Mouse (Mus musculus) neural tube, embryonic 11.5 days (tissue): ENCODE results near the gene Kank1. TPM values are rescaled to one million over a fixed set of nuclear protein-coding genes. Genes with fewer than 3 reads are reported as not detected.
A peak's percentile ranks its signal among the peaks of the same experiment; 100 is the strongest.

Experiments
- ATAC-seq: fragments of 200-750 bp; cut with Nextera tagmentation; 2 replicates; pipeline ENCODE4 v1.8.0; 2017; ENCODE audit warnings: moderate number of reproducible peaks, mild to moderate bottlenecking, moderate TSS enrichment, moderate library complexity; ENCODE audit not compliant: insufficient read depth, low FRiP score, low TSS enrichment
- DNase-seq: peaks from one replicate; pipeline ENCODE4 v3.0.0-alpha.2; 2015; ENCODE audit warnings: low spot score
- H3K27ac ChIP-seq: fragments of 300-500 bp; sonication (generic); 2 replicates; pipeline ENCODE4 v1.5.1; 2014; ENCODE audit warnings: low read depth, mild to moderate bottlenecking, low read length
- H3K27me3 ChIP-seq: fragments of 300-500 bp; sonication (generic); 2 replicates; pipeline ENCODE4 v1.6.1; 2014; ENCODE audit warnings: mild to moderate bottlenecking, low read length, mixed read lengths; ENCODE audit not compliant: control insufficient read depth, insufficient read depth
- H3K36me3 ChIP-seq: fragments of 300-500 bp; sonication (generic); 2 replicates; pipeline ENCODE4 v1.6.1; 2014; ENCODE audit warnings: mild to moderate bottlenecking, low read length, moderate library complexity, mixed read lengths; ENCODE audit not compliant: control insufficient read depth, insufficient read depth
- H3K4me1 ChIP-seq: fragments of 300-500 bp; sonication (generic); 2 replicates; pipeline ENCODE4 v1.6.1; 2014; ENCODE audit warnings: low read length, mixed read lengths; ENCODE audit not compliant: control insufficient read depth, insufficient read depth
- H3K4me2 ChIP-seq: fragments of 300-500 bp; sonication (generic); 2 replicates; pipeline ENCODE4 v1.6.1; 2014; ENCODE audit warnings: low read depth, mild to moderate bottlenecking, moderate library complexity
- H3K4me3 ChIP-seq: fragments of 300-500 bp; sonication (generic); 2 replicates; pipeline ENCODE4 v1.5.1; 2014; ENCODE audit warnings: low read depth, low read length
- H3K9ac ChIP-seq: fragments of 300-500 bp; sonication (generic); 2 replicates; pipeline ENCODE4 v1.6.1; 2014; ENCODE audit warnings: mild to moderate bottlenecking, low read length
- H3K9me3 ChIP-seq: fragments of 300-500 bp; sonication (generic); 2 replicates; pipeline ENCODE4 v1.6.1; 2016; ENCODE audit warnings: low read length; ENCODE audit not compliant: control insufficient read depth
- WGBS: fragments of 180-500 bp; shearing (Covaris S2); extraction: QIAGEN DNeasy Blood & Tissue Kit; methylation state at CpG from one replicate; pipeline ENCODE4 v1.1.7; 2014; 5-methylcytosine and 5-hydroxymethylcytosine counted together
- polyA plus RNA-seq: library from polyadenylated mRNA; unstranded; fragments of >200 nt; fragmentation: Nextera tagmentation; extraction: Ambion mirVana; gene quantifications from 2 replicates; pipeline ENCODE4 v1.2.1, GENCODE M21; 2014

The Kank1 gene
- polyA plus RNA-seq = 14.7 and 15.3 TPM in 2 replicates

DNA sequence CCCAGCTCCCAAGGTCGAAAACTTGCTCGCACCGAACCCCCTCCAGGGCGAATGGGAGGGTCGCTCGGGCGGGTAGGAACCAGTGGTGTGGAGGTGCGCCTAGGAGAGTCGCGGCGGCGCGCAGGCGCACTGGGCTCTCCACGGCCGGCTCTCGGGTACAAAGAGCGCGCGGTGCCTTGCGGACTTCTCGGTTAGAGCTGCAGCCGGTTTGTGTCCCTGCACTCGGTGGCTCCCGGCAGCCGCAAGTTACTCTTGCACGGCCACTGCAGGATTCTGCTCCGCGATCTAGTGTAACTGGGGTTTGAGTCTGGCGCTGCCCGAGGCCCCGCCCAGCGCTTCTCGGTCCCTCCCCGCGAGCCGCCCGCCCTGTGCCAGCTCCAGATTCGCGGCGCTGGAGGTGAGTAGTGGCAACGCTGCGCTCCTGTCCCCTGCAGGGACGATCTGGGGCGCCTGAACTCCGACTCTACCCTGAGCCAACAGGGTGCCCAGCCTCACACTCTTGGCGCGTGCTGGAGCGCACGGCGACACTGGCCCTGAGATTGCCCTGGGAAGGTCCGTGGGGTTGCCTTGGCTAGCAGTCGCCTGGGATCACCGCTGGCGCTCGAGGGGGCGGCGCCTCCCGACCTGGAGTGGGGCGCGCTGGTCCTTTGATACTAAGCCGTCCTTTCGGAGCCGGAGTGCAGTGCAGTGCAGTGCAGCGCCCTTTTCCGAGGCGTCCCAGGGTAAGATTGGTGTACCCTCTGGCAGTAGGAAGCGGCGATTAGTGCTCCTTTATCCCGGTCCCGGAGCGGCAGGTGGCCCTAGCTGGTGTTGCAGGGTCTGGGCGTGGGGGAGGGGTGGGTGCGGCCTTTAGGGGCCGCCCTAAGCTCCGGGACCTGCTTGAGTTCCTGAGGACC lies at the start of gene Kank1:
Gene Kank1 (plus strand): TSS at position 380 of the 896 bp plus-strand sequence.
- ATAC-seq = peak; percentile 89
- H3K9me3 ChIP-seq = no peaks in the 10 kb centered on the region
- peak; percentile 86 for DNase-seq
- H3K9ac ChIP-seq = peak within 1 kb of the TSS; percentile 64
- H3K27ac ChIP-seq = peak within 1 kb of the TSS; percentile 70
- H3K36me3 ChIP-seq = no peaks in the 10 kb centered on the region
- H3K4me2 ChIP-seq = peak within 1 kb of the TSS; percentile 91
- H3K4me3 ChIP-seq = peak within 1 kb of the TSS; percentile 62
- no peaks in the 10 kb centered on the region for H3K27me3 ChIP-seq
- no peaks in the 10 kb centered on the region for H3K4me1 ChIP-seq
- under 1% methylated on average over 76 of the region's 76 CpGs for WGBS

DNA sequence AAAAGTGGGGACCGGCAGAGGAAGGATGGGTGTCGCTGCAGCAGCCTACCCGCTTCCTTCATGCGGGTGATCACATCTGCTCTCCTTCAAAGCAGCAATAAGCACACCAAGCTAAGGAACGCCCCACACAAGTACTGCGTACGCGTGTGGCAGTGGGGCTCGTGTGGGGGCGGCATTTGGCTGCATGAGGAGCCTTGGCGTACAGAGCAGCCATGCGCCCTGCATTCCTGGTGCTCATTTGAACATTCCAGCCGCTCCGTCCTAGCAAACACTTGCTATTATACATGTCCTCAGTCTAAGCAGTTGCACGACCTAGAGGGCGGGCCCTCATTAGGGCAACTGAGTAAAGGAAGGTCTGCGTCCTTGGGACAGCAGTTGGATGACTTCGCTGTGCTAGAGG lies 49.1 kb upstream of the Kank1 start:
- ATAC-seq (no peak), DNase-seq (no peak)
- Histone ChIP-seq H3K9ac (no peak overlapping the region), H3K27ac (no peak overlapping the region), H3K4me3 (no peak overlapping the region), H3K9me3 (no peaks in the 10 kb centered on the region), H3K27me3 (no peaks in the 10 kb centered on the region), H3K4me2 (no peak overlapping the region), H3K36me3 (no peaks in the 10 kb centered on the region), H3K4me1 (no peaks in the 10 kb centered on the region)
- WGBS = 73% methylated on average over 18 of the region's 18 CpGs

DNA sequence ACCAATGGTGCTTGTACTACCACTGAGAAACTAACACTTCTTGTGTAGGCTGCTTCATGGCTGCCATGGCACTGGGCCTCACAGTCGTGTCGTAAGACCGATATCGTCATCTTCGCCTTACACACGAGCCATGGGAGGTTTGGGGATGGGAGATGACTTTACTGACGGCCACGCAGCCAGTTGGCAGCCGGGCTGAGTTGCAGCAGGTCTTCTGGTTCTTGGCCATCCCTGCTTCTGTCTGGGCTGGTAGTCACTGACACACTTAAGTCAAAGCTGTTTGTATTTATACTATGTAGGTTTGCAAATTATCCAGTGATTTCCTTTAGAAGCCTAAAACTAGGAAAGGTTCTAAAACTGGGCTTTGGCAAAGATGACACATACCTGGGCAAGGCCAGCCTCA lies 43.0 kb upstream of the Kank1 start:
- Histone ChIP-seq H3K4me3 (no peak overlapping the region), H3K4me2 (no peak overlapping the region), H3K9ac (no peak overlapping the region), H3K27me3 (no peaks in the 10 kb centered on the region), H3K4me1 (no peaks in the 10 kb centered on the region), H3K36me3 (no peaks in the 10 kb centered on the region), H3K27ac (no peak overlapping the region), H3K9me3 (no peaks in the 10 kb centered on the region)
- ATAC-seq (no peak), DNase-seq (no peak)
- WGBS = 90% methylated on average over 9 of the region's 9 CpGs

DNA sequence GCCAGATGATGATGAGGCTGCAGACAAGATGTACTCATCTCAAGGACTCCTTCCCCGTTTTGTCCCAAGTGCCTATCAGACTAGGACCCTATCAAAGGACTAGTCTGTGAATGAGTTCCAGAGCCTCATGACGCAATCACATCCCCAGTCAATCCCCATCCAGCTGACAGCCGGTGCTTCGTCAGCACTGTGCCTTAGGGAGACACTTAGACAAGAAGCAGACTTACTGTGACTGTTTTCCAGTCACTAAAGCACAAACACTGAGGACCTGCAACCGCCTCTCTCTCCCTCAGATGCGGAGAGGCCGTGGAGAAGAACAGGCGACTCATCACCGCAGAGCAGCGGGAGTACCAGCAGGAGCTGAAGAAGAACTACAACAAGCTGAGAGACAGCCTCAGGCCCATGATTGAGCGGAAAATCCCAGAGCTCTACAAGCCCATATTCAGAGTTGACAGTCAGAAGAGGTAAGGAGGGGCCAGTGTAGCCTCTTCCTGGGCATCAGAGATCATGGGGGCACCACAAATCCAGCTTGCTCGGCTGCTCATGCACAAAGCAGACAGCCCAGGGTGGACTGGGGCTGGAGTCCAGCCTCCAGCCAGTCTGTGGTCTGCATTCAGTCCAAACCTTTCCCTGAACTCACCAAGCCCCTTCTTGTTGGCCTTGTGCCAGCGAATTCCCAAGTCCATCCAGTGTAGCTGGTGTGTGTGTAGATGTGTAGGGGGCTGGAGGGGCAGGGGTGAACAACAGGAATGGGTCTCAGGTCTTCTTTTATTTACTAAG lies 36.5 kb upstream of the Kank1 start:
- no peak for ATAC-seq
- Histone ChIP-seq H3K4me3 (no peak overlapping the region), H3K4me1 (0 out of 2 replicates have a peak, but pooled peaks cover 5% of the 10 kb centered on the region), H3K27me3 (no peaks in the 10 kb centered on the region), H3K4me2 (no peak overlapping the region), H3K9me3 (no peaks in the 10 kb centered on the region), H3K9ac (no peak overlapping the region), H3K36me3 (no peaks in the 10 kb centered on the region), H3K27ac (no peak overlapping the region)
- no peak for DNase-seq
- 83% methylated on average over 13 of the region's 13 CpGs for WGBS

DNA sequence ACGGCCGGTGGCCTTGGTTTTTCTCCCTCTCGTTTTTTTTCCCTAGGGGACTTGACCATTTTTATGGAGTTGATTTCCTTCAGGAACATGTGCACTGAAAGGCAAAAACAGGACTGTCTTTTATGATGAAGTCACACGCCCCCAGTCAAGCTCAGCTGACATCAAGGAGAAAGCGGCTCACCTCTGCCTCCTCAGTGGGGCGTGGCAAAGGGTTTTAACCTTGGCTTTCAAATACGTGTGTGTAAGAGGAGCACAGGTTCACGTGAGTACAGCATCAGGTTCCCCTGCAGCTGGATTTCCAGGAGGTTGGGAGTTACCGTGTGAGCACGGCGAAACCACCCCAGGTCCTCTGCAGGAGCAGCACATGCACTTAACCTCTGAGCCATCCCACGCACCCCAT lies 33.7 kb upstream of the Kank1 start:
- Histone ChIP-seq H3K36me3 (no peaks in the 10 kb centered on the region), H3K27ac (no peak overlapping the region), H3K4me1 (peaks cover 10% of the 10 kb centered on the region), H3K9ac (no peak overlapping the region), H3K4me3 (no peak overlapping the region), H3K9me3 (no peaks in the 10 kb centered on the region), H3K4me2 (no peak overlapping the region), H3K27me3 (no peaks in the 10 kb centered on the region; the same call in 1 of the 2 replicates)
- ATAC-seq (no peak), DNase-seq (no peak)
- WGBS = 87% methylated on average over 12 of the region's 12 CpGs

DNA sequence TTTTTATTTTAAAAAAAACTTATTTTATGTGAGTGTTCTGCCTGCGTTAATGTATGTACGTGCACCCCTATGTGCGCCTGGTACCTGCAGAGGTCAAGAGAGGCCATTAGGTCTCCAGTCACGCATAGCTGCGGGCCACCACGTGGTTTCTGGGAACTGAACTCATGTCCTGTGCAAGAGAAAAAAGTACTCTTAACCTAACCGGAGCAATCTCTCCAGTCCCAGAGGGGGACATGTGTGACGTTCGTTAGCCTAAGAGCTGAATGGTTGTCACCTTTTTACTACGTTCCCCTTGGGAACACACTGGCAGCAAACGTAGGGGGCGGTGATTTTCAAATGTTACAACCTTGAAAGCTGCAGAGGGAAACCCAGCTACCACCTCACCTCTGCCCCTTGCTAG lies 29.8 kb upstream of the Kank1 start:
- Histone ChIP-seq H3K9me3 (no peaks in the 10 kb centered on the region), H3K36me3 (no peaks in the 10 kb centered on the region), H3K4me3 (no peak overlapping the region), H3K27ac (no peak overlapping the region), H3K9ac (no peak overlapping the region), H3K27me3 (no peaks in the 10 kb centered on the region; the same call in 1 of the 2 replicates), H3K4me2 (no peak overlapping the region), H3K4me1 (peaks cover 5% of the 10 kb centered on the region)
- WGBS = 56% methylated on average over 12 of the region's 12 CpGs
- no peak for ATAC-seq
- no peak for DNase-seq

DNA sequence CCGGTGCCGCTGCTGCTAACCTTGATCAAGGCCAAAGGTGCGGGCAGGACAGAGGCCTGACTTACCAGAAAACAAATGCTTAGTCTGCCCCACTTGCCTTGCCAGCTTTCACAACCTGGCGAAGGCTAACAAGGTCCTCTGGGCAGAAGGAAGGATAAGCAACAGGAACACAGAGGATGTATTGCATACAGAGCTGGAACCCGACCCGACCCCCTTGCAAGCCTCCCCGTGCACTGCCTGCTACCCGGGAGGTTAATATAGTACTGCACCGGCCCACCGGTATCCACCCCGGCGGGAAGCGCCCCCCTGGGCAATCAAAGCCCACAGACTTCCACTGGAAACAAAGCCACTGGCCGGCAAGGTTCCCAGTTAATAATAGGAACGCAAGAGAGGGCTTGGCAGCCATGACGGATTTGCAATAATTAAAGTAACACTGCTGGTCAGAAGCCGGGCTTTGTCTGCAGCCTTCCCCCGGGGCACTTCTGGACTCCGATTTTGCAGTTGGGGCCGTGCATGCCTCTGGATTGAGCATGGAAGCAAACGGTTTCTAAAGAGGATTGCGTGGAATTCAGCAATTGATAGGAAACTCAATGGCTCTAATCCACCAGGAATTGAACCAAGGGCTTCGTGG lies 28.9 kb upstream of the Kank1 start:
- Histone ChIP-seq H3K9ac (peak overlapping the region; percentile 35; the same call in 1 of the 2 replicates), H3K36me3 (no peaks in the 10 kb centered on the region), H3K27me3 (no peaks in the 10 kb centered on the region; the same call in 1 of the 2 replicates), H3K27ac (no peak overlapping the region), H3K4me2 (peak overlapping the region; percentile 36), H3K4me3 (no peak overlapping the region), H3K9me3 (0 out of 2 replicates have a peak, but pooled peaks cover 2% of the 10 kb centered on the region), H3K4me1 (peaks cover 5% of the 10 kb centered on the region)
- ATAC-seq (peak; percentile 75), DNase-seq (peak; percentile 69)
- 12% methylated on average over 23 of the region's 23 CpGs for WGBS

DNA sequence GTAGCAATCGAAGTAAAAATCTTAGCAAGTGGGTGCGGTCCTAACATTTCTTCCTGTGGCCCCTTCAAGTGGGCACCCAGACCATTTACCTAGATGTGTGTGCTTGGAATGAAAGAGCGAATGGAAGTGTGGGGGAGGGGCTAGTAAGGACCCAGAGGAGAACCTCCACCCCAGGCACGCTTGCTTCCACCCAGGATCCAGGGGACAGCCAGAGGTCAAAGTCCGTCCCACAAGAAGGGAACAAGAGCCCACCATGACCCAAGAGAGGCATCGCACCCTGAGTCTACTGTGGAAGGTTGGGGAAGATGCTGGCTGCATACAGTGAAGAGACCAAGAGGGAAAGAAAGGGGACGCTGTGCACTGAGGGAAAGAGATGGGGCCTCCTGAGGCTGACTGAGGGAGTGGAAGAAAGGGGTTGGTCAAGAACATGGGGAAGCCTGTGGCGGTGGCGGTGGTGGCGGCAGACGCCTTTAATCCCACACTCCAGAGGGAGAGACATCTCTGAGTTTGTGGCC lies 28.1 kb upstream of the Kank1 start:
- Histone ChIP-seq H3K4me3 (no peak overlapping the region), H3K4me2 (no peak overlapping the region), H3K36me3 (no peaks in the 10 kb centered on the region), H3K9ac (no peak overlapping the region; the same call in 1 of the 2 replicates), H3K27me3 (no peaks in the 10 kb centered on the region; the same call in 1 of the 2 replicates), H3K9me3 (0 out of 2 replicates have a peak, but pooled peaks cover 2% of the 10 kb centered on the region), H3K27ac (no peak overlapping the region), H3K4me1 (peaks cover 5% of the 10 kb centered on the region)
- DNase-seq (peak; percentile 17), ATAC-seq (no peak)
- WGBS = 73% methylated on average over 11 of the region's 11 CpGs
